Mouse (Mus musculus): ENCODE measurements around the gene Ccdc138. TPM values are rescaled to one million over a fixed set of nuclear protein-coding genes. Genes with fewer than 3 reads are reported as not detected.
A peak's percentile ranks its signal among the peaks of the same experiment; 100 is the strongest.

Ccdc138 gene
- total RNA-seq, 4 experiments from 2014 or later = 0.11 to 0.22 (median 0.20) TPM

- no peak for DNase-seq (ENCODE audit: low spot score in 2 of 2)
Observed at GRCm38 (mm10) chr10:58560521-58560920, 62.8 kb downstream of the Ccdc138 start.

DNA sequence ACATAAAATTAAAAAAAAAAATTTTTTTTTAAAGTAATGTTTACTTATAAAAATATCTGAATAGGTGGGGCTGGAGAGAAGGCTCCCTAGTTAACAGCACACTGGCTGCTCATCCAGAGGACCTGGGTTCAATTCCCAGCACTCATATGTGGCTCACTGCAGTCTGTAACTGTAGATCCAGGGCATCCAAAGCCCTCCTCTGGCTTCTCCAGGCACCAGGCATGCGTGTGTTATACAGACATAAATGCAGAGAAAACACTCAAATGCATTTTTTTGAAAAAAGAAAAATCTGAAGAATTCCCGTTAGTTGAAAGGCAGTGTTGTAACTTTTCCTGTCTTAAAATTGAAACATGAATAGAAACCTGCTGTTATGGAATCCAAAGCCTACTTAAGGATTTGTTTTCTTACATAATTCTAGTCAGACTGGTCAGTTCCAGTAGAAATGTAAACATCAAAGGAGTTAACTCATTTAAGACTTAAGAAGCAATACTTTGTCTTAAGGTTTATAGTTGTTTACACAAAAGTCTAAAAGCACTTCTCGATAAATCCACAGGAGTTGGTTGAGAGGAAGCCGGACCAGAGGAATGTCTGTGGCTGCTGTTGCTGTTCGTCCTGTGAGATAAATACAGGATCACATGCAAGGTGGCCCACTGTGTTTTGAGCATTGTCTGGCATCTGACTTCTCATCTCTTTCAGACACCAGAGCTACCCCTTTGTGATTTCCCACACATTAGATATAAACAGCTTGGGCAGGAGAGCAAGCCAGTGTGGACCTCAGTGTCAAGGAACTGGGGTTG is 87.9 kb downstream of the Ccdc138 start:
- no peak for DNase-seq (ENCODE audit: low spot score in 2 of 2)

GRCm38 (mm10) chr10:58594486-58594885 is 96.7 kb downstream of the Ccdc138 start:
- DNase-seq (ENCODE audit: low spot score in 2 of 2) = no peak

DNA sequence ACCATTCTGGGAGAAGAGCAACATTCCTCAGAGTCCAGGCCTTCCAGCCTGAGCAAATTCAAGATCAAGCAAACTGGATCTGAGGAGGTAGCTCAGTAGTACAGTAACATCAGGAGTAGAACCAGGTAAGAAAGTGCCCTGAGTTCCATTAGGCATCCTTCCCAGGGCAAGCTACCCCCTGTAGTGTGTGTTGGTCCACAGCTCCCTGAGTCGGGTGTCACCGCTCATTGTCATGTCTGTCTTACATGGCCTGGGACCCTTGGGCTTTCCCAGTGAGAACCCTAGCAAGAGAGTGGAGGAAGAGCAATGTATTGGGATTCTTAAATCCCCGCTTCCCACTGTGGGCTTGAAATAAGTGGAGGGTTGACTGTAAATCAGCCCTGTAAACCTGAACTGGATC is 97.4 kb downstream of the Ccdc138 start:
- no peak for DNase-seq (ENCODE audit: low spot score in 2 of 2)

- no peak for DNase-seq (ENCODE audit: low spot score in 2 of 2)
Observed at GRCm38 (mm10) chr10:58595821-58596220, 98.1 kb downstream of the Ccdc138 start.

- no peak for DNase-seq (ENCODE audit: low spot score in 2 of 2)
Observed at GRCm38 (mm10) chr10:58600151-58600550, 102.4 kb downstream of the Ccdc138 start.

GRCm38 (mm10) chr10:58600983-58601382 is 103.2 kb downstream of the Ccdc138 start:
- DNase-seq (ENCODE audit: low spot score in 2 of 2) = no peak

GRCm38 (mm10) chr10:58601431-58601901 is 103.7 kb downstream of the Ccdc138 start:
- peak; percentile 20 to 38 for DNase-seq (ENCODE audit: low spot score in 2 of 2)

DNA sequence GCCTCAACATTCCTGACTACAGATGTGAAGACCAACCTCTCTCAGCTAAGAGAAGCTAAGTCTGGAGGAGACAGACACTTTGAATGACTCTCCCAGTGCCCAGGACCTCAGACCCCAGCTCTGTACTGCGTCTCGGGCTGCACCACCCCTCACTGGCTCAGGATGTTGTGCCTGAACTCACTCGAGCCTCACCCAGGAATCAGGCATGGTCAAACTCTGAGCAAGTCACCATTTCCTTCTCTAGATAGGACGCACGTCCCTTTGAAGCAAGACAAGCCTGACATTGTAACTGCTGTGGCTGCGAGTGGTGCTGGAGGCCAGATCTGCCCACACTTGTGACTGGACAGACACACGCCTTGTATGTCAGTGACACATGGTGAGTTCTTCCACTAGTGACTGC is 104.2 kb downstream of the Ccdc138 start:
- DNase-seq (ENCODE audit: low spot score in 2 of 2) = no peak

DNA sequence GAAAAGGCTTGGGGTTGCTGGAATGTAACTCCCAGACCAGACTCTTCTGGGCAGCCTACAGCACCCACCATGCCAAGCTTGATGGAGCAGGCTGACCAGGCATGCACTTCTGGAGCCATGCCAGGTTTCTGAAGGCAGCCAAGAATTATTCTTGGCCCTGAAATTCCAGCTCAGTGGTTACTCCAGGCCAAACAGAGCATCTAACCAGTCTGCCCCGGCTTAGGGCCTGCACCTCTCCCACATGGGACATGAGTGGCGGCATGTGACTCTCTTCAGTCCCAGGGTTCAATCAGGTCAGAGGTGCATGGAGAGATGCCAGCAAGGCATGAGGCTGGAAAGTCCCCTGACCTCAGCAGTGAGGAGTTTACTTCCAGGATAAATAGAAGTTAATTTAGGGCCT is 107.0 kb downstream of the Ccdc138 start:
- peak; percentile 75 to 86 for DNase-seq (ENCODE audit: low spot score in 2 of 2)

GRCm38 (mm10) chr10:58606356-58606755 is 108.6 kb downstream of the Ccdc138 start:
- no peak for DNase-seq (ENCODE audit: low spot score in 2 of 2)

- no peak for DNase-seq (ENCODE audit: low spot score in 2 of 2)
Observed at GRCm38 (mm10) chr10:58608858-58609257, 111.1 kb downstream of the Ccdc138 start.

- peak in 1 of 2 experiments; percentile 31 for DNase-seq (ENCODE audit: low spot score in 2 of 2)
Observed at GRCm38 (mm10) chr10:58610484-58611261, 112.9 kb downstream of the Ccdc138 start.

DNA sequence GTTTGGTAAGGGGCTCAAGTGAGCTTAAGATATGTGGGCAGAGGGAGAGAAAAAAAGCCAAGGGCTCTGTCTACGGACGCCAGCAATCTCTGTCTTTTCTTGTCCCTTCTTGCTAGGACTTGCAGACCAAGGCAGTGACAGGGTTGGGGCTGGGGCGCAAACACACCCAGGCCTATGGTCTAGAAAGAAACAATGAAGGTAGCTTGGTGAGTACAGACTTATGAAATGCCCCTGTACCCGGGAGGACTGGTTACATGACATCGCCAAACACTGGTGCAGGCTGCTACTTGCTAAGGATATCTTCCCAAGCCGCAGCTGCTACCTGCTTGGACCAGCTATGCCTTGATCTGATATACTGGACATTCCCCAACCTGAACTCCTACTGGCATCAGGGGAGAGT is 116.9 kb downstream of the Ccdc138 start:
- no peak for DNase-seq (ENCODE audit: low spot score in 2 of 2)

- no peak for DNase-seq (ENCODE audit: low spot score in 2 of 2)
Observed at GRCm38 (mm10) chr10:58616565-58616964, 118.8 kb downstream of the Ccdc138 start.

- DNase-seq (ENCODE audit: low spot score in 2 of 2) = no peak
Observed at GRCm38 (mm10) chr10:58618501-58619216, 120.9 kb downstream of the Ccdc138 start.

GRCm38 (mm10) chr10:58619266-58619665 is 121.5 kb downstream of the Ccdc138 start:
- DNase-seq (ENCODE audit: low spot score in 2 of 2) = no peak

GRCm38 (mm10) chr10:58624848-58625711 is 127.3 kb downstream of the Ccdc138 start:
- DNase-seq (ENCODE audit: low spot score in 2 of 2) = no peak

All from gastrocnemius, adult 8-10 months (tissue).